Mouse (Mus musculus) cerebellum, adult 2 months (tissue): Measurements from ENCODE around the gene Mcub. TPM values are rescaled to one million over a fixed set of nuclear protein-coding genes. Genes with fewer than 3 reads are reported as not detected.

Experiments
- DNase-seq, 2 experiments: peaks; one replicate each; pipeline ENCODE4 v3.0.0; 2021
- H3K27ac ChIP-seq: fragments of 200-500 bp; 2 replicates; pipeline ENCODE4 v1.5.1; 2012; ENCODE audit warnings: low read length, control low read depth, inconsistent platforms; ENCODE audit not compliant: insufficient read depth
- H3K27me3 ChIP-seq: fragments of 200-500 bp; 2 replicates; pipeline ENCODE4 v1.6.1; 2012; ENCODE audit warnings: inconsistent platforms, mild to moderate bottlenecking, low read length, moderate library complexity; ENCODE audit not compliant: control insufficient read depth, insufficient read depth
- H3K4me1 ChIP-seq: fragments of 200-500 bp; 2 replicates; pipeline ENCODE4 v1.6.1; 2011; ENCODE audit warnings: low read length; ENCODE audit not compliant: control insufficient read depth, insufficient read depth
- H3K4me3 ChIP-seq: fragments of 200-500 bp; replicated peaks from 2 replicates; pipeline ENCODE3; 2011; ENCODE audit warnings: mild to moderate bottlenecking, low read depth, low read length, control low read depth; ENCODE audit not compliant: insufficient read depth
- CTCF ChIP-seq: fragments of 200-500 bp; IDR thresholded peaks from 2 replicates; pipeline ENCODE4 v1.5.1; 2011; ENCODE audit warnings: low read depth, mild to moderate bottlenecking, control low read depth, low read length, moderate library complexity, borderline replicate concordance; ENCODE audit not compliant: insufficient read depth
- POLR2A ChIP-seq: fragments of 200-500 bp; IDR thresholded peaks from 2 replicates; pipeline ENCODE4 v1.6.1; 2011; ENCODE audit warnings: low read length, control low read depth, borderline replicate concordance; ENCODE audit not compliant: insufficient read depth
- WGBS: fragments of 180-500 bp; shearing (Covaris S2); methylation state at CpG from one replicate; pipeline ENCODE4 v1.1.7; 2018; 5-methylcytosine and 5-hydroxymethylcytosine counted together
- polyA plus RNA-seq: library from polyadenylated mRNA; depleted of rRNA; stranded (reverse); fragments of >200 nt; gene quantifications from 2 replicates; pipeline ENCODE4 v1.2.3, GENCODE M21; 2012; rRNA removed

Gene Mcub
- polyA plus RNA-seq, 1 experiment: 2.7 TPM

DNA sequence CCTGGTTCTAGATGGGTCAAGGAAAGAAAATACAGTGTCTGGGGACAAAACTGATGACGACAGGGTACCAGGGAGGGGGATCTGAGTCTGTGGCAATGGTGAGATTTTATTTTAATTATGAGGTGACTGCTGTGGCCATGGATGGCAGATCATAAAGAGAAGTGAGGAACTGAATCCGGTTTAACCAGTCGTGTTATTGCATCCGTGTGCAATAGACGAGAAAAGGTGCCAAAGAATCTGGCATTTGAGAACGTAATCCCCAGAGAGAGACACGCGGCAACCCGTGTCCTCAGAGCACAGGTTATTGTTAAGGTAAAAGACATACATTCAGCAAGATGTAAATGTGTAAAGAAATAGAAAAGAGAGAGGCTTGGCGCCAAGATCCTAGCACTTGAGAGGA, 92.7 kb downstream of the Mcub start:
- no peaks in the 10 kb centered on the region for H3K4me1 ChIP-seq
- no peaks in the 10 kb centered on the region for H3K27me3 ChIP-seq
- no peak for DNase-seq
- 80% methylated on average over 10 of the region's 10 CpGs for WGBS
- TF ChIP-seq POLR2A (no peak), CTCF (no peak)
- no peak overlapping the region for H3K27ac ChIP-seq
- no peak overlapping the region for H3K4me3 ChIP-seq

Other genes with a start within 250 kb of the Mcub start
- gene Egf, start 214.9 kb downstream of the Mcub start, polyA plus RNA-seq: 3.2 and 3.6 TPM in 2 replicates
- 0.29 and 0.46 TPM in 2 replicates for gene Lrit3, start 166.2 kb downstream of the Mcub start, polyA plus RNA-seq
- gene Rrh, start 147.6 kb downstream of the Mcub start, polyA plus RNA-seq: 0.77 and 0.79 TPM in 2 replicates
- 33.8 and 38.3 TPM in 2 replicates for gene Gar1, start 138.8 kb downstream of the Mcub start, polyA plus RNA-seq
- 0.06 and 0.15 TPM in 2 replicates for gene Cfi, start 134.3 kb downstream of the Mcub start, polyA plus RNA-seq
- 30.8 and 32.3 TPM in 2 replicates for gene Pla2g12a, start 91.6 kb downstream of the Mcub start, polyA plus RNA-seq
- 6.7 and 8.0 TPM in 2 replicates for gene Casp6, start 68.8 kb downstream of the Mcub start, polyA plus RNA-seq
- 65.8 and 69.6 TPM in 2 replicates for gene Sec24b, start 91.3 kb upstream of the Mcub start, polyA plus RNA-seq
- 3.5 and 3.7 TPM in 2 replicates for gene Col25a1, start 161.3 kb upstream of the Mcub start, polyA plus RNA-seq